Mouse (Mus musculus) small intestine, adult 10 weeks (tissue): ENCODE data around the gene Ell2. TPM values are rescaled to one million over a fixed set of nuclear protein-coding genes. Genes with fewer than 3 reads are reported as not detected.

Source experiments
- polyA plus RNA-seq: library from polyadenylated mRNA; stranded (reverse); fragments of 350-450 nt; fragmentation: Illumina TruSeq; extraction: RNeasy Lipid Tissue Mini Kit (QIAGEN cat#74804); gene quantifications from one replicate; pipeline ENCODE4 v1.2.3, GENCODE M21; 2014; ENCODE audit warnings: low replicate concordance

Gene Ell2
- polyA plus RNA-seq, result 127 TPM

GRCm38 (mm10) chr13:75706457-75706856 lies at the start of gene Ell2:
Gene Ell2, plus strand, starts transcription at chr13:75706757.

Other genes with a start within 250 kb of the Ell2 start
- 500 TPM for gene Glrx, start 133.1 kb downstream of the Ell2 start, polyA plus RNA-seq
- gene Rhobtb3, start 237.2 kb downstream of the Ell2 start, polyA plus RNA-seq, result 71.4 TPM